Mouse (Mus musculus) heart, embryonic 11.5 days (tissue): ENCODE measurements around the gene Lin7a. TPM values are rescaled to one million over a fixed set of nuclear protein-coding genes. Genes with fewer than 3 reads are reported as not detected.

ENCODE experiments used
- ATAC-seq: fragments of 200-750 bp; cut with Nextera tagmentation; replicated peaks from 2 replicates; pipeline ENCODE4 v1.8.0; 2017; ENCODE audit warnings: moderate library complexity; ENCODE audit not compliant: insufficient number of reproducible peaks, low FRiP score, low TSS enrichment
- H3K27ac ChIP-seq: fragments of 300-500 bp; sonication (generic); 2 replicates; pipeline ENCODE4 v1.5.1; 2014; ENCODE audit warnings: mild to moderate bottlenecking, low read depth, low read length
- H3K27me3 ChIP-seq: fragments of 300-500 bp; sonication (generic); 2 replicates; pipeline ENCODE4 v1.6.1; 2014; ENCODE audit warnings: mild to moderate bottlenecking, low read length, mixed read lengths; ENCODE audit not compliant: control insufficient read depth, insufficient read depth
- H3K36me3 ChIP-seq: fragments of 300-500 bp; sonication (generic); 2 replicates; pipeline ENCODE4 v1.6.1; 2014; ENCODE audit warnings: mild to moderate bottlenecking, low read length, moderate library complexity, mixed read lengths; ENCODE audit not compliant: control insufficient read depth, insufficient read depth
- H3K4me1 ChIP-seq: fragments of 300-500 bp; sonication (generic); 2 replicates; pipeline ENCODE4 v1.6.1; 2014; ENCODE audit warnings: low read length; ENCODE audit not compliant: control insufficient read depth, insufficient read depth
- H3K4me2 ChIP-seq: fragments of 300-500 bp; sonication (generic); 2 replicates; pipeline ENCODE4 v1.6.1; 2014; ENCODE audit warnings: mild to moderate bottlenecking, moderate library complexity
- H3K4me3 ChIP-seq: fragments of 300-500 bp; sonication (generic); 2 replicates; pipeline ENCODE4 v1.5.1; 2014; ENCODE audit warnings: low read depth, low read length
- H3K9ac ChIP-seq: fragments of 300-500 bp; sonication (generic); 2 replicates; pipeline ENCODE4 v1.6.1; 2014; ENCODE audit warnings: mild to moderate bottlenecking, low read depth, low read length, moderate library complexity
- H3K9me3 ChIP-seq: fragments of 300-500 bp; sonication (generic); replicated peaks from 2 replicates; pipeline ENCODE4 v1.6.1; 2016; ENCODE audit warnings: low read length; ENCODE audit not compliant: control insufficient read depth
- WGBS: fragments of 180-500 bp; shearing (Covaris S2); extraction: QIAGEN DNeasy Blood & Tissue Kit; methylation state at CpG from one replicate; pipeline ENCODE4 v1.1.7; 2014; ENCODE audit not compliant: insufficient replicate concordance; 5-methylcytosine and 5-hydroxymethylcytosine counted together
- polyA plus RNA-seq: library from polyadenylated mRNA; unstranded; fragments of >200 nt; fragmentation: Nextera tagmentation; extraction: Ambion mirVana; gene quantifications from 2 replicates; pipeline ENCODE4 v1.2.1, GENCODE M21; 2014

The Lin7a gene
- 1.4 and 2.6 TPM in 2 replicates for polyA plus RNA-seq

GRCm38 (mm10) chr10:107271321-107272130 lies at the start of gene Lin7a:
Lin7a (plus strand) TSS chr10:107271686.
- Histone ChIP-seq H3K27ac (no peak within 1 kb of the TSS), H3K9ac (peak within 1 kb of the TSS; percentile 47; the same call in 1 of the 2 replicates), H3K4me1 (no peaks in the 10 kb centered on the region), H3K27me3 (peaks cover 28% of the 10 kb centered on the region), H3K4me2 (peak within 1 kb of the TSS; percentile 93), H3K9me3 (no peaks in the 10 kb centered on the region), H3K4me3 (peak within 1 kb of the TSS; percentile 55), H3K36me3 (no peaks in the 10 kb centered on the region)
- WGBS, result 3% methylated on average over 38 of the region's 38 CpGs
- ATAC-seq, result peak; percentile 61

- Histone ChIP-seq H3K27ac (no peak overlapping the region), H3K9ac (no peak overlapping the region), H3K36me3 (no peaks in the 10 kb centered on the region), H3K4me1 (no peaks in the 10 kb centered on the region), H3K27me3 (no peaks in the 10 kb centered on the region), H3K9me3 (no peaks in the 10 kb centered on the region), H3K4me3 (no peak overlapping the region), H3K4me2 (no peak overlapping the region)
- WGBS, result 82% methylated on average over 2 of the region's 2 CpGs
- no peak for ATAC-seq
Observed at GRCm38 (mm10) chr10:107221726-107222125, 49.8 kb upstream of the Lin7a start.

GRCm38 (mm10) chr10:107222406-107223185 lies 48.9 kb upstream of the Lin7a start:
- Histone ChIP-seq H3K9ac (no peak overlapping the region), H3K27ac (no peak overlapping the region), H3K4me3 (no peak overlapping the region), H3K9me3 (no peaks in the 10 kb centered on the region), H3K4me2 (no peak overlapping the region), H3K36me3 (no peaks in the 10 kb centered on the region), H3K27me3 (no peaks in the 10 kb centered on the region), H3K4me1 (no peaks in the 10 kb centered on the region)
- WGBS, result 81% methylated on average over 8 of the region's 8 CpGs
- no peak for ATAC-seq

DNA sequence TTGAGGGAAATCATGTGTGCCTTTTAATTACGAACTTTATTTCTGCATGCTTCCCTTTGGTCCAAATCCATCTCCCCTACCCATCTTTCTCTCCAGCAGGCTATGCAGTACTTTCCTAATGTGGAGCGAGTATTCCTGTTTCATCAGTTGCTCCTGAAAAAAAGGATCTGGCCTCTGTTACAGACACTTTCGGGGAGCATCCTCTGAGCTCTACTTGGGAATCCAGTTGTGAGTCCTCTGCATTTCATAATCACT lies 48.4 kb upstream of the Lin7a start:
- WGBS, result 84% methylated on average over 3 of the region's 3 CpGs

GRCm38 (mm10) chr10:107223821-107224220 lies 47.7 kb upstream of the Lin7a start:
- ATAC-seq, result no peak
- Histone ChIP-seq H3K9ac (no peak overlapping the region), H3K36me3 (no peaks in the 10 kb centered on the region), H3K27me3 (no peaks in the 10 kb centered on the region), H3K4me3 (no peak overlapping the region), H3K4me1 (no peaks in the 10 kb centered on the region), H3K27ac (no peak overlapping the region), H3K4me2 (no peak overlapping the region), H3K9me3 (no peaks in the 10 kb centered on the region)
- 82% methylated on average over 3 of the region's 3 CpGs for WGBS

More for the DNA sequence above, 48.4 kb upstream of the Lin7a start:
- no peak overlapping the region for H3K27ac ChIP-seq
- no peaks in the 10 kb centered on the region for H3K9me3 ChIP-seq
- H3K9ac ChIP-seq, result no peak overlapping the region
- ATAC-seq, result no peak
- no peaks in the 10 kb centered on the region for H3K36me3 ChIP-seq
- no peaks in the 10 kb centered on the region for H3K4me1 ChIP-seq
- no peak overlapping the region for H3K4me3 ChIP-seq
- H3K27me3 ChIP-seq, result no peaks in the 10 kb centered on the region
- no peak overlapping the region for H3K4me2 ChIP-seq

DNA sequence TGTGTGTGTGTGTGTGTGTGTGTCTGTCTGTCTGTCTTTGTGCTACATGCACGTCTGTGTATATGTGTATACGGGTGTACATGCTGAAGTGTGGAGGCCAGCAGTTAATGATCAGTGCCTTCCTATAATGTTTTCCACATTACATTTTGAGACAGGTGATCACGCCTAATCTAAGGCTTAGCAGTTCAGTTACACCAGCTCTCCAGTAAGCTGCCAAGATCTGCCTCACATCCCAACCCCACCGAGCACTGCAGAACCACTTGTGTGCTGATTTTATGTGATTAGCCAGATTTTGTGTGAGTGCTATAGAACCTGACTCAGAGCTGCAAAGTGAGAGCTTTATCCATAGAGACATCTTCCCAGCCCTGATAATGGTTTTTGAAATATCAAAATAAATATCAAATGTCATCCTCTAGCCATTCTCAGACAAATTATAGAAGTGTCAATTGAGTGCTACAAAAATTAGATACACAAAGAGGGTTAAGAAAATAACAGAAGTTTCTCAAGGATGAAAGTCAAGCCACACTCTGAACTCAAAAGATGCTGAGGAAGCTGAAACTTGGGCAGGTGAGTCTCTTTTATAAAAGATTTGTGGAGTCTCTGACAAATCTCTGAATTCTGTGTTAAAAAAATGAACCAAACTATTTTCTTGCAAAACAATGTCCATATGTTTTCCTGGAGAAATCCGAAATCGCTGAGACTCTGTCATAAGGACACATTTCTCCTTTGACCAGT lies 46.7 kb upstream of the Lin7a start:
- 87% methylated on average over 6 of the region's 6 CpGs for WGBS
- H3K4me3 ChIP-seq, result no peak overlapping the region
- ATAC-seq, result no peak
- no peak overlapping the region for H3K27ac ChIP-seq
- H3K4me1 ChIP-seq, result no peaks in the 10 kb centered on the region
- no peaks in the 10 kb centered on the region for H3K36me3 ChIP-seq
- no peaks in the 10 kb centered on the region for H3K27me3 ChIP-seq
- H3K9ac ChIP-seq, result no peak overlapping the region
- no peaks in the 10 kb centered on the region for H3K9me3 ChIP-seq
- no peak overlapping the region for H3K4me2 ChIP-seq

- Histone ChIP-seq H3K4me3 (no peak overlapping the region), H3K4me1 (no peaks in the 10 kb centered on the region), H3K9me3 (no peaks in the 10 kb centered on the region), H3K4me2 (no peak overlapping the region), H3K27ac (no peak overlapping the region), H3K36me3 (no peaks in the 10 kb centered on the region), H3K9ac (no peak overlapping the region), H3K27me3 (no peaks in the 10 kb centered on the region)
- ATAC-seq, result no peak
- WGBS, result 82% methylated on average over 4 of the region's 4 CpGs
Observed at GRCm38 (mm10) chr10:107225331-107225835, 46.1 kb upstream of the Lin7a start.

DNA sequence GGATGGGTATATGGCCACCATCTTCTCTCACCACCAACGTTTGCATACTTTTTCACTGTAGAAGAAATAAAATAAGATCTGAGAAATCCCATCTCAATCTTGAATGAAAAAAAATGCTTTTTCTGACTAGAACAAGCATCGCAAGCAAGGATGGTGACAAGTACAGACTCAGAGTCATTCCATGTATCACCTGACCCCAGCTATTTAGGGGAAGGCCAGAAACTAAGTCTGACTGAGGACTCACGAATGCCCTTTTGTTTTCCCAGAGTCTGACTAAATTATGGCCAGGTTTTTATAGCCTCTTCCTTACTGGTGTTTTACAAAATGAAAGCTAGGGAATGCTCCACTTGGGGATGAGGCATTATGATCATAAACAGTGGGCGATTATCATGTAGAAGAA lies 45.6 kb upstream of the Lin7a start:
- H3K27me3 ChIP-seq, result no peaks in the 10 kb centered on the region
- no peak for ATAC-seq
- 78% methylated on average over 4 of the region's 4 CpGs for WGBS
- no peak overlapping the region for H3K27ac ChIP-seq
- H3K4me1 ChIP-seq, result no peaks in the 10 kb centered on the region
- no peaks in the 10 kb centered on the region for H3K36me3 ChIP-seq
- no peaks in the 10 kb centered on the region for H3K9me3 ChIP-seq
- H3K4me3 ChIP-seq, result no peak overlapping the region
- no peak overlapping the region for H3K4me2 ChIP-seq
- no peak overlapping the region for H3K9ac ChIP-seq
